Mouse (Mus musculus) ovary, adult 18-20 months (tissue): ENCODE data around the gene Fbxo41.
A peak's percentile ranks its signal among the peaks of the same experiment; 100 is the strongest.

Source experiments
- DNase-seq: peaks from one replicate; pipeline ENCODE4 v3.0.0; 2022; ENCODE audit warnings: low spot score, mixed read lengths

Gene Fbxo41

DNA sequence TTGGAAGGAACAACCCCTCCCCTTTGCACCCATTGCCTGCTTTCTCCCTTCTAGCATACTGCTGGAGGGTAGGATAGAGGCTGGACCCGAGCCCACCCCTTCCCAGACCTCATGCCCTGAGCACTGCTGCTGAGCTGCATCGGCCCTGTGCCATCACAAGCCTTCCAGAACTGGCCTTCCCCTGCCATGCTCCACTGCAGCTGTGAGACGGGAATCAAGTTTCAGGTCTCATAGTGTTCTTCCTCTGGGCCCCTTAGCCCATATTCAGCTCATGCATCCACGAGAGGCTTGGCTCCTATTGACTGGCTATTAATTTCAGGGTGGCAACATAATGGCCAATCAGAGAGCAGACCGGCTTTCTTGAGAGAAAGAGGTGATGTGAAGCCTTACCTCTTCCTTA, 57.5 kb downstream of the Fbxo41 start:
- no peak for DNase-seq

DNA sequence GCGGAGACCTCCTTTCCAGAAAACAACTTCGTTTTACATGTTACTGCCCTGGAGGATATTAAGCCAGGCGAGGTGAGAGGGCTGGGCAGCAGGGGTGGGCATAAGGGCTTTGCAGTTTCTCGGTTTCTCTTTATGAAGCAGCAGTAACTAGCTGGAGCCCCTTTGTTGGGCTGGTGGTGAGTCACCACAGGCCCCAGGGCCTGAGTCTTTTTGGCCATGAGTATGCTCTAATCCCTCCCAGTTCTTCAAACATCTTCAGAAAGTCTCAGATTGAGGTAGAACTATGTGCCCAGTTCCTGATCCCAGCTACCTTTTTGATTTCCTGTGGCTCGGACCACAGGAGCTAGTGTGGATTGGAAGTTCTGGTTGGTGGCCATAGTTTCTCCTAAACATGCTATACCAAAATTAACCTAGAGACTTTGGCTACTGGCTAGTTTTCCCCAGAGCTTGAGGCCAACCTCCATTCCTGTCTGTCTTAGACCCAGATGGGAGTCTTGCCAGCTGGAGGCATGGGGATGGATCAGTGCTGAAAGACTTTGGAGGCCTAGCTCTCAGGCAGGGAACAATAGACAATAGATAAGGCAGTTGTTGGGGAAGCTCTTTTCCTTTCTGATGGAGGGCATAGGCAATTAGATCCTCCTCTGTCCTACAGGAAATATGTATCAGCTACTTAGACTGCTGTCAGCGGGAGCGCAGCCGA, 58.4 kb downstream of the Fbxo41 start:
- no peak for DNase-seq

DNA sequence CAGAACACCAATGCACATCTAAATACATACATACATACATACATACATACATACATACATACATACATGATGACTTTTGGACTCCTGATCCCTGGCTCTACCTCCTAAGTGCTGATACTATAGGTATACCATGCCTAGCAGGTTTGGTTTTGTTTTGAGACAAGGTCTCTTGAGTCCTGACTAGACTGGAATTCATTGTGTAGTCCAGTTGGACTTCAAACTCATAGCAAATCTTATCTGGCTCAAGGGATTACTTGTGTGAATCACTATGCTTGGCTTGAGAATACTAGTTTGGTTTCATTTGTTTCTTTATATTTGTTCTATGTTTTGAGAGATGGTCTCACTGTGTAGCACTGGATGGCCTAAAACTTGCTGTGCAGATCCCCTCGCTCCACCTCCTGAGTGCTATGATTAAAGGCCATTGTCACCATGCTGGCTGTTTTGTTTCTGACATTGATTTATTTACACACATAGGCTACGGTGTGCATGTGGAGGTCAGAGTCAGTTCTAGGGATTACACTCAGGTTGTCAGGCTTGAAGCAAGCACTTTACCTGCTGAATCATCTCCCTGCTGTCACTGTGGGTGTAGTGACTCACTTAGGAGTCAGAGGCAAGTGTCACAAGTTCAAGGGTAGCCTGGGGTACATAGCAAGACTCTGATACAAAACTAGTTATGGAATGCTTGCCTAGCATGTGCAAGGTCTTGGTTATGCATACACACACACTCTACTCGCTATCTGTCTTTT, 59.1 kb downstream of the Fbxo41 start:
- no peak for DNase-seq

DNA sequence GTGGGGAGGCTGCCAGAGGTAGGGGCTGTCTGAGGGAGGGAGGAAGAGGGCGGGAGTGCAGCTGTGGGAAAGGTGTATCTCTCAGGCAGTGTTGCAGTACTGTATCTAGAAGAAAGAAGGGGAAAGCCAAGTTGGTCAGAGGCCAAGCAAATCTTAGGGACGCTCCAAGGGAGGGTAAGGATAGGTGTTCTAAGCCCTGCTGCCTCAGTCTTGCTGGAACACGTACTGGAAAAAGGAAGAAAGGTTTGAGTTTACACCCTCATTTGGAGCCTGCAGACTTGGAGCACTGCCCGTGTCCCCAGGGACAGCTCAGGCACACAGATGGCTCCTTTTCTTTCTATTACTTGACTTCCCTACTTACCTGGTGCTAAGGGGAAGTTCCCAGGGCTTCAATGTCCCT, 61.7 kb downstream of the Fbxo41 start:
- DNase-seq: no peak

DNA sequence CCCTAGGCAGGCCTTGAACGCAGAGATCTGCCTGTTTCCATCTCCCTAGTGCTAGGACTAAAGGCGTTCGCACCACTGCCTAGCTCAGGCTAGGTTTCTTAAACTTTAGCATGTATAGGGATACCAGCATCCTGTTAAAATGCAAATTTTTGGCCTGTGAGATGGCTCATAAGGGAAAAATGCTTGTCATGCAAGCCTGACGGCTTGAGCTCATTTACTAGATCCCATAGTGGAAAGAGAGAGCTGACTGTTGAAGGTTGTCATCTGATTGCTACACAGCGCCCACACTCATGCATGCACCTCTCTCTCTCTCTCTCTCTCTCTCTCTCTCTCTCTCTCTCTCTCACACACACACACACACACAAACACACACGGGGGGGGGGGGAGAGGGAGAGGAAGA, 66.2 kb downstream of the Fbxo41 start:
- DNase-seq: no peak

- DNase-seq: no peak
Observed at GRCm38 (mm10) chr6:85436204-85436603, 66.6 kb downstream of the Fbxo41 start.

GRCm38 (mm10) chr6:85433865-85434264, 68.9 kb downstream of the Fbxo41 start:
- DNase-seq: no peak

DNA sequence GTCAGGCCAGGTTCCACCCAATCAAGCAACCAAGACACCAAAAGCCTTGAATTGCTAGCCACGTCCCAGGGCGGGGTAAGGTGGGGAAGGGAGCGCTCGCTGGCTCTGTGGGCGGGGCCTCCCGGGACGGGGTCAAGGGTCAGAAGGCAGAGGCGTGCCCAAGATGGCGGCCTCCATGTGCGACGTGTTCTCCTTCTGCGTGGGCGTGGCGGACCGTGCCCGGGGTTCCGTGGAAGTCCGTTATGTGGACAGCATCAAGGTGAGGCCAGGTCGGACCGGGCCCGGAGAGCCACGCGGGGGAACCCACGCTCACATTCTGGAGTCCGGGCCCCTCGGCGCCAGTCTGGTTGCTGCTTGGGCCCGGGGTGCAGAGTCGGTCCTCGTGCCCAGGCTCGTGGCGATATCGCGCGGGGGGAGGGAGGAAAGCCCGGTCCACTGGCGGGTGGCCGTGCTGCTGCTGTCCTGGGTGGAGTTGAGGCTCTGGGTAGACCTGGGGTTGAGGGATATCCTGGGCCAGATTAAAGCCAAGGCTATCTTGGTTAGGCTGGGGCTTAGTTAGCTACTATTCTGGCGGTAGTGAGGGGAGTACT, 70.9 kb downstream of the Fbxo41 start, which contains the start of gene Smyd5:
Smyd5 (plus strand) TSS at position 148 of the 590 bp plus-strand sequence.
- DNase-seq: peak; percentile 76

DNA sequence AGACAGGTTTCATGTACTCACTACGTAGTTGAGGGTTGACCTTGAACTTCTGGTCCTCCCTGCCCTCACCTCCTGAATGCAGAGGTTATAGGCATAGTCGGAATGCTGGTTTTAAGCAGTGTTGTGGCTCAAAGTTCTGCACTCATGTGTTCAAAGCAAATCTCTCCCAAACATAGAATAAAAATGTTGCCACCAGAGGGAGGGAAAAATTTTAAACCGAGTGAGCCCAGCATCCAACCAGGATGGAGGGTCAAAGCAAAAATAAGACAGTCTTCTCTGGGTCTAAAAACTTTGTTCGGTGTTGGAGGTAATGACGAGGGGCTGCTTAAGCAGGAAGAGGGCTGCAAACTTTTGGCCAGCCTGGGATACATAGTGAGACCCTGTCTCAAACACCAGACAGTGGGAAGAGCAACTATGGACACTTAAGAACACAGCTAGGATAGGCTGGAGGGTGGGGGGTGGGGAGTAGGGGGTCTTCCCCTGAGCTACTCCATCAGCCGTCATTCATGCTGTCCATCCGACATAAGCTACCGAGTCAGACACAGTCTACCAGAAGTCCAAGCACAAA, 71.4 kb downstream of the Fbxo41 start:
- DNase-seq: no peak

GRCm38 (mm10) chr6:85423836-85424379, 78.9 kb downstream of the Fbxo41 start, which contains the start of gene Noto:
Gene Noto (plus strand): TSS chr6:85423886.
- DNase-seq: no peak
